Mouse (Mus musculus) bone marrow macrophage, adult 2 months (primary cell): Measurements from ENCODE around the gene Gna12. TPM values are rescaled to one million over a fixed set of nuclear protein-coding genes. Genes with fewer than 3 reads are reported as not detected.

Source experiments
- H3K27ac ChIP-seq: 2 replicates; pipeline ENCODE4 v1.5.1; 2012; ENCODE audit warnings: low read depth, low read length; ENCODE audit not compliant: insufficient read depth
- H3K4me1 ChIP-seq: 2 replicates; pipeline ENCODE4 v1.6.1; 2012; ENCODE audit warnings: low read length; ENCODE audit not compliant: control insufficient read depth, insufficient read depth
- H3K4me3 ChIP-seq: 2 replicates; pipeline ENCODE4 v1.5.1; 2012; ENCODE audit warnings: mild to moderate bottlenecking, low read length, moderate library complexity; ENCODE audit not compliant: insufficient read depth
- CTCF ChIP-seq: IDR thresholded peaks from 2 replicates; pipeline ENCODE4 v1.5.1; 2012; ENCODE audit warnings: low read depth, mild to moderate bottlenecking, low read length, moderate library complexity
- POLR2A ChIP-seq: IDR thresholded peaks from 2 replicates; pipeline ENCODE4 v1.6.1; 2012; ENCODE audit warnings: mild to moderate bottlenecking, low read depth, low read length, borderline replicate concordance
- polyA plus RNA-seq: library from polyadenylated mRNA; stranded (reverse); fragments of >200 nt; gene quantifications from 2 replicates; pipeline ENCODE4 v1.2.4, GENCODE M21; 2012; ENCODE audit not compliant: missing spikeins, insufficient read depth, insufficient read length

Gna12 gene
- polyA plus RNA-seq, 1 experiment: 173 TPM

GRCm38 (mm10) chr5:140771612-140772011, 58.6 kb downstream of the Gna12 start:
- no peak overlapping the region for H3K4me3 ChIP-seq
- H3K27ac ChIP-seq: peak overlapping the region; percentile 92
- peaks cover 91% of the 10 kb centered on the region for H3K4me1 ChIP-seq
- TF ChIP-seq POLR2A: no peak
- TF ChIP-seq CTCF: no peak

GRCm38 (mm10) chr5:140768333-140768732, 61.9 kb downstream of the Gna12 start:
- H3K27ac ChIP-seq: peak overlapping the region; percentile 98
- no peak overlapping the region for H3K4me3 ChIP-seq
- peaks cover 91% of the 10 kb centered on the region for H3K4me1 ChIP-seq
- TF ChIP-seq CTCF (no peak), POLR2A (no peak)

GRCm38 (mm10) chr5:140767704-140768141, 62.5 kb downstream of the Gna12 start:
- H3K27ac ChIP-seq: peak overlapping the region; percentile 98
- H3K4me1 ChIP-seq: peaks cover 92% of the 10 kb centered on the region
- TF ChIP-seq POLR2A: 0 out of 2 replicates have a peak, but pooled peaks have one; percentile 1
- no peak for TF ChIP-seq CTCF
- no peak overlapping the region for H3K4me3 ChIP-seq

GRCm38 (mm10) chr5:140766566-140766965, 63.7 kb downstream of the Gna12 start:
- TF ChIP-seq CTCF: no peak
- no peak for TF ChIP-seq POLR2A

GRCm38 (mm10) chr5:140764921-140765613, 65.2 kb downstream of the Gna12 start:
- peaks cover 78% of the 10 kb centered on the region for H3K4me1 ChIP-seq
- peak overlapping the region; percentile 5; the same call in 1 of the 2 replicates for H3K4me3 ChIP-seq
- H3K27ac ChIP-seq: peak overlapping the region; percentile 98
- TF ChIP-seq POLR2A: 0 out of 2 replicates have a peak, but pooled peaks have one; percentile 43
- TF ChIP-seq CTCF: no peak

More at GRCm38 (mm10) chr5:140766566-140766965, 63.7 kb downstream of the Gna12 start:
- Histone ChIP-seq H3K4me1 (peaks cover 92% of the 10 kb centered on the region), H3K27ac (peak overlapping the region; percentile 98), H3K4me3 (no peak overlapping the region)

- Histone ChIP-seq H3K27ac (peak overlapping the region; percentile 98), H3K4me1 (peaks cover 55% of the 10 kb centered on the region), H3K4me3 (no peak overlapping the region)
- TF ChIP-seq POLR2A (no peak), CTCF (no peak)
Measured at GRCm38 (mm10) chr5:140762540-140762939, 67.7 kb downstream of the Gna12 start.

- H3K4me3 ChIP-seq: no peak overlapping the region
- H3K27ac ChIP-seq: no peak overlapping the region
- TF ChIP-seq POLR2A (no peak), CTCF (no peak)
- peaks cover 21% of the 10 kb centered on the region for H3K4me1 ChIP-seq
Measured at GRCm38 (mm10) chr5:140758864-140759263, 71.4 kb downstream of the Gna12 start.

- TF ChIP-seq POLR2A (no peak), CTCF (no peak)
- H3K4me1 ChIP-seq: peaks cover 13% of the 10 kb centered on the region
- no peak overlapping the region for H3K27ac ChIP-seq
Measured at GRCm38 (mm10) chr5:140753223-140753622, 77.0 kb downstream of the Gna12 start.

GRCm38 (mm10) chr5:140752639-140753038, 77.6 kb downstream of the Gna12 start:
- TF ChIP-seq CTCF (peak; percentile 34; the same call in 1 of the 2 replicates), POLR2A (no peak)
- no peak overlapping the region for H3K4me3 ChIP-seq
- H3K27ac ChIP-seq: no peak overlapping the region
- H3K4me1 ChIP-seq: peaks cover 13% of the 10 kb centered on the region

More at GRCm38 (mm10) chr5:140753223-140753622, 77.0 kb downstream of the Gna12 start:
- no peak overlapping the region for H3K4me3 ChIP-seq

- Histone ChIP-seq H3K4me3 (no peak overlapping the region), H3K27ac (no peak overlapping the region), H3K4me1 (peaks cover 13% of the 10 kb centered on the region)
- TF ChIP-seq POLR2A (no peak), CTCF (no peak)
Measured at GRCm38 (mm10) chr5:140752041-140752440, 78.2 kb downstream of the Gna12 start.
